Mouse (Mus musculus): ENCODE data around the gene Scube1. TPM values are rescaled to one million over a fixed set of nuclear protein-coding genes. Genes with fewer than 3 reads are reported as not detected.

Gene Scube1
- total and polyA plus RNA-seq, 3 experiments, result not detected

GRCm38 (mm10) chr15:83676286-83676685 is 48.5 kb downstream of the Scube1 start:
- no peak overlapping the region for H3K4me2 ChIP-seq (ENCODE audit: insufficient read depth, low read depth, poor library complexity, severe bottlenecking)
- no peaks in the 10 kb centered on the region for H3K36me3 ChIP-seq (replicated peaks in 1 of 2; ENCODE audit: control insufficient read depth in 1 of 2, insufficient read depth in 1 of 2, low read length in 1 of 2)
- peaks cover 77% of the 10 kb centered on the region for H3K27me3 ChIP-seq (replicated peaks)
- in situ Hi-C loops (cut with MboI; ENCODE audit: low pct_ligation_motif_present, low pct_unique_long_range_greater_than_20kb, low sequenced_read_pairs), result no loop called here
- H3K4me1 ChIP-seq (ENCODE audit: control insufficient read depth in 1 of 2, insufficient read depth in 2 of 2), result no peaks in the 10 kb centered on the region
- TF ChIP-seq MYC (IDR thresholded peaks at IDR 0.05; ENCODE audit: low read depth, low read length) (no peak), MEF2A (IDR thresholded peaks at IDR 0.05; ENCODE audit: borderline replicate concordance, low read depth, low read length) (no peak), CHD2 (IDR thresholded peaks at IDR 0.05; ENCODE audit: low read length) (no peak), SMC3 (IDR thresholded peaks at IDR 0.05; ENCODE audit: low read depth, low read length) (no peak), HCFC1 (IDR thresholded peaks at IDR 0.05; ENCODE audit: low read depth, low read length) (no peak), TCF12 (IDR thresholded peaks at IDR 0.05; ENCODE audit: low read depth, low read length) (no peak), MXI1 (IDR thresholded peaks at IDR 0.05; ENCODE audit: low read depth, low read length) (no peak), KAT2A (IDR thresholded peaks at IDR 0.05; ENCODE audit: insufficient replicate concordance, low read length) (no peak), USF1 (IDR thresholded peaks at IDR 0.05; ENCODE audit: low read depth, low read length) (no peak), TBP (conservative IDR thresholded peaks at IDR 0.05; ENCODE audit: low read depth, low read length) (no peak), POLR2A (IDR thresholded peaks at IDR 0.05; ENCODE audit: low read depth, low read length) (no peak), IRF4 (IDR thresholded peaks at IDR 0.05; ENCODE audit: low read depth, low read length) (no peak), CTCF (conservative IDR thresholded peaks at IDR 0.05 in 1 of 2, IDR thresholded peaks at IDR 0.05 in 1 of 2; ENCODE audit: low read depth in 2 of 2, low read length in 2 of 2) (no peak), ZNF384 (IDR thresholded peaks at IDR 0.05; ENCODE audit: low read depth, low read length) (no peak), ELF1 (IDR thresholded peaks at IDR 0.05; ENCODE audit: low read depth, low read length) (no peak)
- H3K27ac ChIP-seq (ENCODE audit: insufficient read depth, low read depth), result no peak overlapping the region
- H3K4me3 ChIP-seq (replicated peaks in 1 of 3; ENCODE audit: low read depth in 2 of 3, low read length in 2 of 3, poor library complexity in 1 of 3), result no peak overlapping the region
- no peaks in the 10 kb centered on the region for H3K79me2 ChIP-seq (replicated peaks; ENCODE audit: control insufficient read depth, extremely low read depth, insufficient read depth, poor library complexity, severe bottlenecking)
- no peak overlapping the region for H3K9ac ChIP-seq (ENCODE audit: insufficient read depth, low read depth)
- dilution Hi-C loops (cut with MboI; ENCODE audit: extremely low pct_ligation_motif_present, extremely low pct_unique_long_range_greater_than_20kb, low sequenced_read_pairs), result no loop called here
- no peak for DNase-seq (ENCODE audit: extremely low read depth)
- peaks cover 11% of the 10 kb centered on the region for H3K9me3 ChIP-seq (replicated peaks; ENCODE audit: low read length)

DNA sequence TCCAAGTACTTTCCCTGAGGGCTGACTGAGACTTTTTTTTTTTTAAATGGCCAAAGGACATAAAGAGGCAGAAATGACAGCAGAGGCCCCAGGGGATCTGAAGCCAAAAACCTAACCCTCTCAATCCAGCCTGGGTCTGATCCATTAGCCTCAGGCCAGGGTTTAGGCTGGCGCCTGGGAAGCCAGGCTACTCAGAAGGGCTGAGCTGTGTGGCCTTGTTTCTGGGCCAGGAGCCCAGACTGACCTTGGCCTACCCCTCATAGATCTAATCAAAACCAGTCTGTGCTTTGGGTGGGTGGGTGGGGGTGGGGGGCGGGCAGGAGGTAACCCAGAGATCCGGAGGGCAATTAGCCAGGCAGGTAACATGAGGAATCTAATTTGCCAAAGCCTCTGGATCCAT is 51.2 kb downstream of the Scube1 start:
- no peak for DNase-seq (ENCODE audit: extremely low read depth)
- no peak for TF ChIP-seq CHD1 (IDR thresholded peaks at IDR 0.05; ENCODE audit: low read depth, low read length)
- TF ChIP-seq IRF4 (IDR thresholded peaks at IDR 0.05; ENCODE audit: low read depth, low read length), result no peak
- TF ChIP-seq PAX5 (IDR thresholded peaks at IDR 0.05; ENCODE audit: low read length), result no peak
- TF ChIP-seq RAD21 (IDR thresholded peaks at IDR 0.05; ENCODE audit: low read depth, low read length), result no peak
- no peak for TF ChIP-seq NELFE (IDR thresholded peaks at IDR 0.05; ENCODE audit: low read depth, low read length)
- no peak for TF ChIP-seq ELF1 (IDR thresholded peaks at IDR 0.05; ENCODE audit: low read depth, low read length)
- no peak for TF ChIP-seq GABPA (IDR thresholded peaks at IDR 0.05; ENCODE audit: insufficient replicate concordance, low read depth, low read length)
- TF ChIP-seq MEF2A (IDR thresholded peaks at IDR 0.05; ENCODE audit: borderline replicate concordance, low read depth, low read length), result no peak
- no peak for TF ChIP-seq TCF12 (IDR thresholded peaks at IDR 0.05; ENCODE audit: low read depth, low read length)
- TF ChIP-seq SIN3A (IDR thresholded peaks at IDR 0.05; ENCODE audit: low read length), result no peak
- TF ChIP-seq USF2 (conservative IDR thresholded peaks at IDR 0.05; ENCODE audit: low read depth, low read length), result no peak
- no peak for TF ChIP-seq ZC3H11A (IDR thresholded peaks at IDR 0.05; ENCODE audit: low read depth, low read length)
- no peak for TF ChIP-seq JUND (conservative IDR thresholded peaks at IDR 0.05; ENCODE audit: low read depth, low read length)
- TF ChIP-seq HCFC1 (IDR thresholded peaks at IDR 0.05; ENCODE audit: low read depth, low read length), result no peak
- TF ChIP-seq USF1 (IDR thresholded peaks at IDR 0.05; ENCODE audit: low read depth, low read length), result no peak
- no peak for TF ChIP-seq CTCF (conservative IDR thresholded peaks at IDR 0.05 in 1 of 2, IDR thresholded peaks at IDR 0.05 in 1 of 2; ENCODE audit: low read depth in 2 of 2, low read length in 2 of 2)
- no peaks in the 10 kb centered on the region for H3K36me3 ChIP-seq (replicated peaks in 1 of 2; ENCODE audit: control insufficient read depth in 1 of 2, insufficient read depth in 1 of 2, low read length in 1 of 2)
- dilution Hi-C loops (cut with MboI; ENCODE audit: extremely low pct_ligation_motif_present, extremely low pct_unique_long_range_greater_than_20kb, low sequenced_read_pairs), result no loop called here
- H3K27ac ChIP-seq (ENCODE audit: insufficient read depth, low read depth), result no peak overlapping the region
- peaks cover 76% of the 10 kb centered on the region for H3K27me3 ChIP-seq (replicated peaks)
- peaks cover 11% of the 10 kb centered on the region for H3K9me3 ChIP-seq (replicated peaks; ENCODE audit: low read length)
- no peak overlapping the region for H3K4me2 ChIP-seq (ENCODE audit: insufficient read depth, low read depth, poor library complexity, severe bottlenecking)
- H3K4me3 ChIP-seq (replicated peaks in 1 of 3; ENCODE audit: low read depth in 2 of 3, low read length in 2 of 3, poor library complexity in 1 of 3), result no peak overlapping the region
- H3K4me1 ChIP-seq (ENCODE audit: control insufficient read depth in 1 of 2, insufficient read depth in 2 of 2), result no peaks in the 10 kb centered on the region
- in situ Hi-C loops (cut with MboI; ENCODE audit: low pct_ligation_motif_present, low pct_unique_long_range_greater_than_20kb, low sequenced_read_pairs), result no loop called here
- H3K79me2 ChIP-seq (replicated peaks; ENCODE audit: control insufficient read depth, extremely low read depth, insufficient read depth, poor library complexity, severe bottlenecking), result no peaks in the 10 kb centered on the region
- H3K9ac ChIP-seq (ENCODE audit: insufficient read depth, low read depth), result no peak overlapping the region

Data from CH12.LX (cell line).